Mouse (Mus musculus) hindbrain, embryonic 16.5 days (tissue): ENCODE measurements around the gene Ncf1. TPM values are rescaled to one million over a fixed set of nuclear protein-coding genes. Genes with fewer than 3 reads are reported as not detected.
A peak's percentile ranks its signal among the peaks of the same experiment; 100 is the strongest.

Source experiments
- ATAC-seq: fragments of 200-750 bp; cut with Nextera tagmentation; 2 replicates; pipeline ENCODE4 v1.8.0; 2017; ENCODE audit warnings: moderate TSS enrichment, moderate library complexity
- H3K27ac ChIP-seq: fragments of 300-500 bp; sonication (generic); 2 replicates; pipeline ENCODE4 v1.5.1; 2014; ENCODE audit warnings: low read depth, mild to moderate bottlenecking, control low read depth, low read length, moderate library complexity
- H3K27me3 ChIP-seq: fragments of 300-500 bp; sonication (generic); replicated peaks from 2 replicates; pipeline ENCODE4 v1.6.1; 2014; ENCODE audit warnings: low read length; ENCODE audit not compliant: control insufficient read depth, insufficient read depth
- H3K36me3 ChIP-seq: fragments of 300-500 bp; sonication (generic); 2 replicates; pipeline ENCODE4 v1.6.1; 2014; ENCODE audit warnings: mild to moderate bottlenecking, low read length, moderate library complexity, mixed read lengths; ENCODE audit not compliant: control insufficient read depth, insufficient read depth
- H3K4me1 ChIP-seq: fragments of 300-500 bp; sonication (generic); 2 replicates; pipeline ENCODE4 v1.6.1; 2014; ENCODE audit warnings: low read depth, low read length; ENCODE audit not compliant: control insufficient read depth, insufficient read depth
- H3K4me2 ChIP-seq: fragments of 300-500 bp; sonication (generic); 2 replicates; pipeline ENCODE4 v1.6.1; 2014; ENCODE audit warnings: mild to moderate bottlenecking, low read length, control low read depth, moderate library complexity
- H3K4me3 ChIP-seq: fragments of 300-500 bp; sonication (generic); 2 replicates; pipeline ENCODE4 v1.5.1; 2014; ENCODE audit warnings: mild to moderate bottlenecking, low read length, control low read depth, moderate library complexity
- H3K9ac ChIP-seq: fragments of 300-500 bp; sonication (generic); 2 replicates; pipeline ENCODE4 v1.6.1; 2014; ENCODE audit warnings: low read depth, mild to moderate bottlenecking, control low read depth, low read length, moderate library complexity
- H3K9me3 ChIP-seq: fragments of 300-500 bp; sonication (generic); 2 replicates; pipeline ENCODE4 v1.6.1; 2014; ENCODE audit warnings: mild to moderate bottlenecking, low read length, moderate library complexity; ENCODE audit not compliant: control insufficient read depth
- WGBS: fragments of 180-500 bp; shearing (Covaris S2); extraction: QIAGEN DNeasy Blood & Tissue Kit; methylation state at CpG from one replicate; pipeline ENCODE4 v1.1.7; 2014; 5-methylcytosine and 5-hydroxymethylcytosine counted together
- polyA plus RNA-seq: library from polyadenylated mRNA; unstranded; fragments of >200 nt; fragmentation: Nextera tagmentation; extraction: Ambion mirVana; gene quantifications from 2 replicates; pipeline ENCODE4 v1.2.1, GENCODE M21; 2015

The Ncf1 gene
- polyA plus RNA-seq, 1 experiment from 2014 or later = 2.3 TPM

DNA sequence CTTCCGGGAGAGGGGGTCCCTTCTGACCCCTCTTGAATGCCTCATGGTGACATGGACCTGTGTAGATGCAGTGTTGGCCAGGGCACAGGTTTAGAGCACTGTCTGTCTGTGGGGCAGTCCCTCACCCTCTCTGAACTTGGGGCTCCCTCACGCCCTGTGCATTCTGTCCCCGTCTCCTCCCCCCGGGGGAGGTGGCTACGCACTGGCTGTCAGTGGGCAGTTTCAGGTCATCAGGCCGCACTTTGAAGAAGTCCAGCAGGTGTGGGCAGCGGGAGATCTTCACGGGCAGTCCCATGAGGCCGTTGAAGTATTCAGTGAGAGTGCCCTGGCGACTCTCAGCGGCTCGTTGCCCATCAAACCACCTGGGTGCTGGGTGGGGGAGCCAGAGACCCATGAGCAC is 2.5 kb downstream of the Ncf1 start:
- H3K27me3 ChIP-seq = peaks cover 2% of the 10 kb centered on the region; the same call in 1 of the 2 replicates
- peaks cover 2% of the 10 kb centered on the region for H3K4me1 ChIP-seq
- no peak overlapping the region for H3K27ac ChIP-seq
- no peak for ATAC-seq
- no peaks in the 10 kb centered on the region for H3K9me3 ChIP-seq
- no peaks in the 10 kb centered on the region for H3K36me3 ChIP-seq
- H3K4me3 ChIP-seq = no peak overlapping the region
- no peak overlapping the region for H3K9ac ChIP-seq
- WGBS = 71% methylated on average over 12 of the region's 12 CpGs
- H3K4me2 ChIP-seq = no peak overlapping the region

DNA sequence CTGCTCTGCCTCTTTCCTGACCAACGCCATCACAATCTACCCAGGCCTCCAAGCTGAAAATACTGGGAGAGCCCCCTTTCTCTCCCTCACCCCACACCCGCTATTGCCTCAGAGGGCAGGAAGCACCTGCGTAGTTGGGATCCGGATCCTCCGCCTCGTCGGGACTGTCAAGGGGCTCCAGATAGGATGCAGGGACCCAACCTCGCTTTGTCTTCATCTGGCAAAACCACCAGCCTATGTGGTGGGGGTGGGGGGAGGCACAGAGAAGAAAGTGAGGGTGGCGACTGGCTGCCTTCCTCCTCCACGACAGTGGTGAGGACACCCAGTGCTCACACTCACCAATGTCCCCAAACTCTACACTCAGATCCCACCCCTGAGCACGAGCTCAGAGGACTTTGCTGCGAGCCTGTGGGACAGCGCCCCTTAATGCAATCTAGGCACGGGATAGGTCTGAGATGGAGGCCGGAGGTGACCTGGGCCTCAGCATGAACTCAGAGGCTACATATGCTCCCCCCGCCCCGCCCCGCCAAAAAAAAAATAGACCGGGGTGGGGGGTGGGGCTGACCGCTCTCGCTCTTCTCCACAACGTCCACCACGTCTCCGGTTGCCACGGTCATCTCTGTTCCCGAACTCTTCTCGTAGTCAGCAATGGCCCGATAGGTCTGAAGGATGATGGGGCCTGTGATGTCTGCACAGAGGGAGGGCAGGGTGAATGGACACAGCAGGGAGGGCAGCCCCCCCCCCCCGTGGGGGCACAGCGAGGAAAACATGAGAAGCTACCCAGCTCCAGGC is 4.1 kb downstream of the Ncf1 start:
- Histone ChIP-seq H3K27ac (no peak overlapping the region), H3K9me3 (no peaks in the 10 kb centered on the region), H3K9ac (no peak overlapping the region), H3K4me3 (no peak overlapping the region), H3K4me2 (no peak overlapping the region), H3K4me1 (peaks cover 7% of the 10 kb centered on the region), H3K27me3 (peaks cover 4% of the 10 kb centered on the region), H3K36me3 (no peaks in the 10 kb centered on the region)
- no peak for ATAC-seq
- WGBS = 80% methylated on average over 30 of the region's 30 CpGs

DNA sequence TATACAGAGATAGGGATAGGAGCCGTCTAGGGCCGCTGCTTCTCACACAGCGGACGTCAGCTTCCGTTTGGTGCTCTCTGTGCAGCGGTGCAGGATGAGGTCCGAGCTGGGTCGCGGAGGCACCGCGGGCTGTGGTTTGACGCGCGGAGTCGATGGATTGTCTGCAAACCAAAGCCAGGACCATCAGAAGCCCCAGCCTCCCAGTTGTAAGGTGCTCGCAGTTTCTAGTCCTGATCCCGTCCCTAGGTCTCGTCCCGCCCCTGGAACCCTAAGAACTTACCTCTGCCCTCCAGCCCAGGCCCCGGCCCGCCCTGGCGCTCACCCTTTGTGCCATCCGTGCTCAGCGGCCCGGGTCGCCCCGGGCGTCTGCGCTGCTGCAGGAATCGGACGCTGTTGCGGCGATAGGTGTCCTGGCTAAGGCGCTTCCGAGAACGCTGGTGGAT is 7.7 kb downstream of the Ncf1 start:
- ATAC-seq = no peak; the same call in 1 of the 2 replicates
- WGBS = 4% methylated on average over 36 of the region's 36 CpGs
- Histone ChIP-seq H3K36me3 (peaks cover 6% of the 10 kb centered on the region; the same call in 1 of the 2 replicates), H3K4me3 (peak overlapping the region; percentile 35), H3K9me3 (peaks cover 1% of the 10 kb centered on the region; the same call in 1 of the 2 replicates), H3K27me3 (peaks cover 4% of the 10 kb centered on the region), H3K4me1 (peaks cover 7% of the 10 kb centered on the region), H3K4me2 (peak overlapping the region; percentile 69), H3K27ac (no peak overlapping the region), H3K9ac (peak overlapping the region; percentile 64)

DNA sequence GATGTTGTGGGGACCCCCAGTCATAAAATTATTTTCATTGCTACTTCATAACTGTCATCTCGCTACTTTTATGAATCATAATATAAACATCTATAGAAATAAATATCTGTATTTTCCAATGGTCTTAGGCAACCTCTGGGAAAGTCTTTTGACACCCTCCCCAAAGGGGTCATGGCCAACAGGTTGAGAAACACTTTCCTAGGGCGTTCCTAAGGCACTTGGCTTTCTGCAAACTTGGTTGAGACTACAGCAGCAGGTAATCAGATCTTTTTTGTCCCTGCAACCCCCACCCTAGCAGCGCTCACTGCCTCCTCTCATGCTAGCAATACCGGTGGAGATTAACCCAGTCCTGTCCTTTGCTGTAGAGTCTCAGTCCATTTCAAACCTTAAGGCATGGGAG is 8.1 kb downstream of the Ncf1 start:
- peaks cover 4% of the 10 kb centered on the region for H3K27me3 ChIP-seq
- peaks cover 4% of the 10 kb centered on the region; the same call in 1 of the 2 replicates for H3K9me3 ChIP-seq
- peaks cover 10% of the 10 kb centered on the region; the same call in 1 of the 2 replicates for H3K36me3 ChIP-seq
- peak overlapping the region; percentile 69 for H3K4me2 ChIP-seq
- H3K4me1 ChIP-seq = peaks cover 7% of the 10 kb centered on the region
- H3K4me3 ChIP-seq = peak overlapping the region; percentile 35
- no peak for ATAC-seq
- 54% methylated on average over 4 of the region's 4 CpGs for WGBS
- no peak overlapping the region for H3K27ac ChIP-seq
- peak overlapping the region; percentile 64 for H3K9ac ChIP-seq

DNA sequence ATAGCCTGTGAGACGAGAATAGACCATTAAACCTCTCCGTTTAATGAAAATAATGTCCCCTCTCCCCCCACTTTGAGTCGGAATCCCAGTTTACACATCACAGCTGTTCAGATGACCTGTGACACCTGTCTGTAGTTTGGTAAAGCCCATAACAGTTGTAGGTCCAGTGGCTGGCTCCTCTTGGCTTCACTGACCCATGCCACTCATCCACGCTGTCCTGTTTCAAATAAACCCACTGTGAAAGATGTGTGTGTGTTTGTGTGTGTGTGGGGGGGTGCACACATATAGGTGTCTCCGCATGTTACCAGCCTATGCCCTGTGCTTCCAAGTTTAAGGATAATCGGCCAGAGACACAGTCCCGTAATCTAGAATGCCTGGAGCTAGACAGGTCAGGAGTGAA is 11.5 kb downstream of the Ncf1 start:
- H3K27ac ChIP-seq = no peak overlapping the region
- ATAC-seq = no peak
- WGBS = 94% methylated on average over 7 of the region's 7 CpGs

DNA sequence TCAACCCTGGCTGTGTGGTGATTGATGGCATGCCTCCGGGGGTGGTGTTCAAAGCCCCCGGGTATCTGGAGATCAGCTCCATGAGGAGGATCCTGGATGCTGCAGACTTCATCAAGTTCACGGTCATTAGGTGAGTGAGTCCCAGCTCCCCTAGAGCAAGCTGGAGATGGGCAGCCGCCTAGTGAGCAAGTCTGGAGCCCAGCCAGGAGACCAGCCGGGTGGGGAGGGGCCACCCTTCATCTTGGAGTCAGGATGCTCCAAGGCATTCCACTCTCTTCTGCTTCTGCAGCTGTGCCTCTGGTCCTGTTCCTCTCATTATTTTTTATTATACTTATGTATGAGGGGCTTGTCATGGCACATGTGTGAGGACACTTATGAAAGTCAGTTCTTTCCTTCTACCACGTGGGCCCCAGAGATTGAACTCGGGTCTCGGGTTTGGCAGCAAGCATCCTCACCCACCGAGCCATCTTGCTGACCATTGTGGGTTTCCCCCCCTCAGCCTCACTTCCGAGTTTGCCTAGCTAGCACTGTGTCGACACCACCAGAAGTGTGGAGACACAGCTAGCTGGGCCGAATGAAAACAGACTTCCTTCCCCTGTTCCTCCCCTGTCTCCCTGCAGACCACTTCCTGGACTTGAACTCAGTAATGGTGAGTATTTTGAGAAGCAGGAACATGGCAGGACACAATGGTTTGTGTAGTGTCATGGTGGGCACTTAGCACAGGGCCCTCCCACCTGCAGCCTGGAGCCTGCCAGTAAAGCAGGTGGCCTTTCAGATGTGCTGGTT is 15.2 kb downstream of the Ncf1 start:
- no peak for ATAC-seq

More for the DNA sequence above, 11.5 kb downstream of the Ncf1 start:
- H3K4me3 ChIP-seq = no peak overlapping the region
- peaks cover 13% of the 10 kb centered on the region; the same call in 1 of the 2 replicates for H3K36me3 ChIP-seq
- H3K4me1 ChIP-seq = peaks cover 7% of the 10 kb centered on the region
- H3K27me3 ChIP-seq = peaks cover 4% of the 10 kb centered on the region
- no peak overlapping the region for H3K4me2 ChIP-seq
- no peak overlapping the region for H3K9ac ChIP-seq
- H3K9me3 ChIP-seq = peaks cover 4% of the 10 kb centered on the region; the same call in 1 of the 2 replicates

DNA sequence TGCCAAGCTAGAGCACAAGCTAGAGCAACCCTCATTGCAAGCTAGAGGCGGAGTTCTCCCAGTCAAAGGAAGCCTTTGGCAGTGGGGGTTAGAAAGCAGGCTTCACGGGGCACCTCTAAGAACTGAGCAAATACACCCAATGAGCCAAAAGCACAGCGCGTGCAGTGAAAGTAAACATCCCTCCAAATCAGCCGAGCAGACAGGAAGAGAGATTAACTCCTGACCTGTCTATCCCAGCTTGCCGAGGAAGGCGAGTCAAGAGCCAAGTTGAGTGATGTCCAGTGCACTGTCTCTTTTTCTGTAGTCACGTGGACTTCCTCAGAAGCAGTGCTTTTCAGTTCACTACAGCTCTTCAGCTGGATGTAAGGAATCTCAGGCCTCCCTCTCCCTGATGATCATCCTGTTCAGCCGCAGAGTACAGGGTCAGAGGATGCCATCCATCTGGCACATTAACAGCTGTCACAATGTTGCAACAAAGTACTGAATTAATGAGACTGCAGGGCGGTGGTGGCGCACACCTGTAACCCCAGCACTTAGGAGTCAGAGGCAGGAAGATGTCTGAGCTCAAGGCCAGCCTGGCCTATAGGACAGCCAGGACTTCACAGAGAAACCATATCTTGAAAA is 19.4 kb downstream of the Ncf1 start:
- Histone ChIP-seq H3K36me3 (peaks cover 9% of the 10 kb centered on the region; the same call in 1 of the 2 replicates), H3K4me3 (no peak overlapping the region), H3K27me3 (no peaks in the 10 kb centered on the region), H3K4me2 (no peak overlapping the region), H3K9ac (no peak overlapping the region), H3K9me3 (no peaks in the 10 kb centered on the region), H3K27ac (no peak overlapping the region), H3K4me1 (no peaks in the 10 kb centered on the region)
- ATAC-seq = no peak
- WGBS = 69% methylated on average over 11 of the region's 11 CpGs

More for the DNA sequence above, 15.2 kb downstream of the Ncf1 start:
- no peaks in the 10 kb centered on the region for H3K27me3 ChIP-seq
- no peak overlapping the region for H3K9ac ChIP-seq
- no peak overlapping the region for H3K4me2 ChIP-seq
- H3K4me3 ChIP-seq = no peak overlapping the region
- WGBS = 61% methylated on average over 12 of the region's 12 CpGs
- no peak overlapping the region for H3K27ac ChIP-seq
- H3K36me3 ChIP-seq = peaks cover 16% of the 10 kb centered on the region
- H3K9me3 ChIP-seq = peaks cover 4% of the 10 kb centered on the region; the same call in 1 of the 2 replicates
- H3K4me1 ChIP-seq = no peaks in the 10 kb centered on the region

DNA sequence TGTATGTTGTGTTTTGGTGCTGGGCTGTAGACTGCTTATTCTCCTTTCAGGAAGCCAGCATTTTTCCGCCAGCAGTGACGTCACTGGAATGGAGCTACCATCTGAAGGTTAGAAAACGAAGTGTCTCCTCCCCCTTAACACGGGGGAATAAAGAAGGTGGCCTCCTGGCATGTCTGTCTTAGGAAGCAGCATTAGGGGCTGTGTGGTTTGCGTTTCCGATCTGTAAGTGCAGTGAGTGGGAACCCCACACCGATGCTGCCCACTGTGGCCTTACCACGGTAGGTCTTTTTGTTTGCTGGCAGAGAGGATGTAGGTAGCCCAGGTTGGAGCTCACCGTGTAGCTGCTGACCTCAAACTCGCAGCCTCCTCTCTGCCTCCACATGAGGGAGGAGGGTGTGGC is 22.7 kb downstream of the Ncf1 start:
- Histone ChIP-seq H3K4me2 (no peak overlapping the region), H3K4me1 (no peaks in the 10 kb centered on the region), H3K27ac (no peak overlapping the region), H3K27me3 (no peaks in the 10 kb centered on the region), H3K4me3 (no peak overlapping the region), H3K36me3 (peaks cover 14% of the 10 kb centered on the region), H3K9ac (no peak overlapping the region), H3K9me3 (no peaks in the 10 kb centered on the region)
- no peak for ATAC-seq
- WGBS = 84% methylated on average over 10 of the region's 10 CpGs
